ENCODE assay signal across 22 mouse cellular contexts in the genomic region with DNA sequence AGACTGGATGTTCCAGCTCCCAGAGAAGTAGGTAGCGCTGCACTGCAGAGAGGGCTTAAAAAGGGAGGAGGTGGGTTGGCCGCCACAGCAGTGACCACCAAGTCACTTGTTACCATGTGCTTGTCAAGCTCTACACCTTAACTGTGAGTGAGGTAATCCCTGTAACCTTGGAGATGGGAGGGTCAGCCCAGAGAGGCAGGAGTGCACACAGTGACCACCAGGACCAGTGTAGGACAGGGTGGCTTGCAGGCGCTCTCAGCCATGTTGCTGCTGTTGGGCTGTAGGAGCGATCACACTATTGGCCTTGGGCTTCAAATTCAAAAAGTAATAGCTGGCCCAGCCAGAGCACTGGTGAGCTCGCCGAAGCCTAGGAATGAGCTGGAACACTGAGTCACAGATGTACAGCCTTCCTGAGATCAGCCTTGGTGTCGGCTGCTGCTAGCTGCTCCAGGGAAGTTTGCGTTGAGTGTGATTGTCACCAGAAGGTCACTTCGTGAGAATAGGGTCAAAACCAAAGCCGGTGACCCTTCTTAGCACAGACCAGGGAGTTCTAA. TPM values are rescaled to one million over a fixed set of nuclear protein-coding genes. Genes with fewer than 3 reads are reported as not detected.
"Had no signal": no experiment of that assay in that cellular context is flagged by ENCODE, and none has a peak within 500 bp of the region (broad histone marks: within the 10 kb centered on the region; RNA-seq: fewer than 3 reads in every experiment).

No protein-coding gene starts in this region.

- H3K9me3 ChIP-seq: limb, embryonic 12.5 days; limb, embryonic 15.5 days; midbrain, embryonic 15.5 days; neural tube, embryonic 13.5 days; stomach, embryonic 15.5 days had no signal

- H3K4me1 ChIP-seq: limb, embryonic 12.5 days; limb, embryonic 15.5 days; stomach, embryonic 15.5 days had no signal

- H3K4me3 ChIP-seq: limb, embryonic 12.5 days; limb, embryonic 15.5 days; midbrain, embryonic 15.5 days; myocyte; neural tube, embryonic 13.5 days; stomach, embryonic 15.5 days had no signal

- DNase-seq: kidney, adult 18-20 months; kidney, adult 9 months; kidney, postnatal 36 days; left cerebral cortex, postnatal 4 days; liver, postnatal 0 days; lung, embryonic 14.5 days; thymus, adult 18-20 months; thymus, postnatal 36 days had no signal

- H3K4me2 ChIP-seq: limb, embryonic 12.5 days; limb, embryonic 15.5 days; liver, embryonic 11.5 days; lung, embryonic 14.5 days; midbrain, embryonic 15.5 days; neural tube, embryonic 13.5 days; stomach, embryonic 15.5 days had no signal

- H3K27me3 ChIP-seq: limb, embryonic 12.5 days; limb, embryonic 15.5 days; midbrain, embryonic 15.5 days; neural tube, embryonic 13.5 days; stomach, embryonic 15.5 days had no signal

- ATAC-seq: liver, postnatal 0 days; lung, postnatal 0 days had no signal

- H3K27ac ChIP-seq: kidney, postnatal 0 days; limb, embryonic 12.5 days; limb, embryonic 15.5 days; liver, embryonic 14.5 days; macrophage; midbrain, embryonic 15.5 days; neural tube, embryonic 13.5 days; stomach, embryonic 15.5 days had no signal

- H3K9ac ChIP-seq: limb, embryonic 12.5 days; limb, embryonic 15.5 days; liver, embryonic 14.5 days; liver, postnatal 0 days; lung, embryonic 14.5 days; midbrain, embryonic 15.5 days; neural tube, embryonic 13.5 days; stomach, embryonic 15.5 days had no signal

RNA-seq across cellular contexts. Expression of gene Greb1, which starts 21.6 kb away (rescaled TPM):
- total RNA-seq: megakaryocyte, adult 5-6 weeks; monocyte, adult 5-6 weeks; neutrophil, adult 5-6 weeks had no signal
